8 mouse cellular contexts compared by ENCODE assay signal in genomic region chr8:71633981-71634667, GRCm38 (mm10). TPM values are rescaled to one million over a fixed set of nuclear protein-coding genes. Genes with fewer than 3 reads are reported as not detected.
DNase-seq lines count a peak whose midpoint lies in the region; ATAC-seq lines count a peak whose summit lies in the region.

No protein-coding gene starts in this region.

- H3K4me2 ChIP-seq in heart, embryonic 16.5 days (ENCODE audit: low read depth, low read length): peak overlapping the region; percentile 44
- peak overlapping the region; percentile 44 for H3K4me2 ChIP-seq in stomach, embryonic 15.5 days

- H3K36me3 ChIP-seq in heart, embryonic 16.5 days (ENCODE audit: control insufficient read depth, insufficient read depth): no peaks in the 10 kb centered on the region
- H3K36me3 ChIP-seq in stomach, embryonic 15.5 days: no peaks in the 10 kb centered on the region

- ATAC-seq in common myeloid progenitor, adult 5-6 weeks (replicated peaks; ENCODE audit: low read depth, poor library complexity, severe bottlenecking): peak; percentile 61
- ATAC-seq in heart, embryonic 16.5 days (replicated peaks; ENCODE audit: extremely low read depth, insufficient read depth, low FRiP score): no peak; the same call in 1 of the 2 replicates
- ATAC-seq in megakaryocyte, adult 5-6 weeks (ENCODE audit: poor library complexity, severe bottlenecking): peak; percentile 50
- ATAC-seq in stomach, embryonic 15.5 days (ENCODE audit: insufficient read depth, low FRiP score, low read depth): no peak

- no peak overlapping the region for H3K9ac ChIP-seq in heart, embryonic 16.5 days (ENCODE audit: low read length)
- H3K9ac ChIP-seq in stomach, embryonic 15.5 days: no peak overlapping the region

- peaks cover 9% of the 10 kb centered on the region for H3K9me3 ChIP-seq in heart, embryonic 16.5 days (replicated peaks; ENCODE audit: control insufficient read depth, low read length)
- H3K9me3 ChIP-seq in stomach, embryonic 15.5 days: no peaks in the 10 kb centered on the region

- 3% methylated on average over 26 of the region's 26 CpGs for WGBS in heart, embryonic 16.5 days
- 4% methylated on average over 26 of the region's 26 CpGs for WGBS in stomach, embryonic 15.5 days

- DNase-seq in ovary, postnatal 36 days (ENCODE audit: low spot score): peak; percentile 52
- DNase-seq in ovary, postnatal 10 days (ENCODE audit: low spot score): no peak
- DNase-seq in kidney, postnatal 10 days: peak; percentile 69
- DNase-seq in ovary, postnatal 14 days (ENCODE audit: low spot score): no peak

- H3K27me3 ChIP-seq in heart, embryonic 16.5 days (ENCODE audit: control insufficient read depth, insufficient read depth, low read length): peaks cover 22% of the 10 kb centered on the region
- H3K27me3 ChIP-seq in stomach, embryonic 15.5 days (replicated peaks): peaks cover 25% of the 10 kb centered on the region

- H3K4me3 ChIP-seq in heart, embryonic 16.5 days (ENCODE audit: low read length): peak overlapping the region; percentile 23
- peak overlapping the region; percentile 13 for H3K4me3 ChIP-seq in stomach, embryonic 15.5 days (replicated peaks)

- peaks cover 9% of the 10 kb centered on the region for H3K4me1 ChIP-seq in heart, embryonic 16.5 days (ENCODE audit: control insufficient read depth, insufficient read depth, low read length)
- H3K4me1 ChIP-seq in stomach, embryonic 15.5 days: peaks cover 20% of the 10 kb centered on the region

- H3K27ac ChIP-seq in heart, embryonic 16.5 days (ENCODE audit: low read length): no peak overlapping the region
- H3K27ac ChIP-seq in stomach, embryonic 15.5 days: no peak overlapping the region

RNA-seq across cellular contexts. Expression of gene Colgalt1, which starts 23.3 kb away (rescaled TPM):
- 64.6 and 75.2 TPM in 2 replicates for total RNA-seq in common myeloid progenitor, adult 5-6 weeks (2017)
- polyA plus RNA-seq in heart, embryonic 16.5 days (2015; fragmentation: Nextera tagmentation; extraction: Ambion mirVana): 54.4 and 56.0 TPM in 2 replicates
- 46.8 and 51.2 TPM in 2 replicates for total RNA-seq in megakaryocyte, adult 5-6 weeks (2015)
- total RNA-seq in megakaryocyte, adult 5-6 weeks (2017): 54.8 and 56.8 TPM in 2 replicates
- polyA plus RNA-seq in stomach, embryonic 15.5 days (2015; fragmentation: Nextera tagmentation; extraction: Ambion mirVana): 70.6 and 75.1 TPM in 2 replicates

RNA-seq across cellular contexts. Expression of gene Fam129c, which starts 36.7 kb away (rescaled TPM):
- 0.97 and 2.3 TPM in 2 replicates for total RNA-seq in common myeloid progenitor, adult 5-6 weeks (2017)
- 3.9 and 4.4 TPM in 2 replicates for polyA plus RNA-seq in heart, embryonic 16.5 days (2015; fragmentation: Nextera tagmentation; extraction: Ambion mirVana)
- total RNA-seq in megakaryocyte, adult 5-6 weeks (2015): 4.6 and 4.8 TPM in 2 replicates
- total RNA-seq in megakaryocyte, adult 5-6 weeks (2017): 3.6 and 8.6 TPM in 2 replicates
- 4.3 and 4.7 TPM in 2 replicates for polyA plus RNA-seq in stomach, embryonic 15.5 days (2015; fragmentation: Nextera tagmentation; extraction: Ambion mirVana)

RNA-seq across cellular contexts. Expression of gene Unc13a, which starts 37.4 kb away (rescaled TPM):
- 0.46 and 11.3 TPM in 2 replicates for total RNA-seq in common myeloid progenitor, adult 5-6 weeks (2017)
- polyA plus RNA-seq in heart, embryonic 16.5 days (2015; fragmentation: Nextera tagmentation; extraction: Ambion mirVana): 0.47 and 0.72 TPM in 2 replicates
- total RNA-seq in megakaryocyte, adult 5-6 weeks (2015): 0.11 TPM in 1 of 2 replicates, not detected in the other
- 1.1 TPM in 1 of 2 replicates, not detected in the other for total RNA-seq in megakaryocyte, adult 5-6 weeks (2017)
- polyA plus RNA-seq in stomach, embryonic 15.5 days (2015; fragmentation: Nextera tagmentation; extraction: Ambion mirVana): 1.1 TPM in 2 replicates

RNA-seq across cellular contexts. Expression of gene Jak3, which starts 42.0 kb away (rescaled TPM):
- total RNA-seq in common myeloid progenitor, adult 5-6 weeks (2017): 9.4 and 14.1 TPM in 2 replicates
- 9.9 and 11.3 TPM in 2 replicates for polyA plus RNA-seq in heart, embryonic 16.5 days (2015; fragmentation: Nextera tagmentation; extraction: Ambion mirVana)
- 4.8 and 5.0 TPM in 2 replicates for total RNA-seq in megakaryocyte, adult 5-6 weeks (2015)
- total RNA-seq in megakaryocyte, adult 5-6 weeks (2017): 2.6 and 5.2 TPM in 2 replicates
- polyA plus RNA-seq in stomach, embryonic 15.5 days (2015; fragmentation: Nextera tagmentation; extraction: Ambion mirVana): 9.1 and 9.6 TPM in 2 replicates

RNA-seq across cellular contexts. Expression of gene Pgls, which starts 42.1 kb away (rescaled TPM):
- total RNA-seq in common myeloid progenitor, adult 5-6 weeks (2017): 116 and 131 TPM in 2 replicates
- 188 and 205 TPM in 2 replicates for polyA plus RNA-seq in heart, embryonic 16.5 days (2015; fragmentation: Nextera tagmentation; extraction: Ambion mirVana)
- total RNA-seq in megakaryocyte, adult 5-6 weeks (2015): 65.1 and 73.6 TPM in 2 replicates
- total RNA-seq in megakaryocyte, adult 5-6 weeks (2017): 50.5 and 78.3 TPM in 2 replicates
- polyA plus RNA-seq in stomach, embryonic 15.5 days (2015; fragmentation: Nextera tagmentation; extraction: Ambion mirVana): 238 and 243 TPM in 2 replicates

Comparison
In these comparisons a context has a peak if more than half of its experiments do, and no peak if none do; other contexts are left out.
1. DNase-seq: peak in ovary, postnatal 36 days (single experiment) and kidney, postnatal 10 days (single experiment); none in ovary, postnatal 10 days (single experiment) and ovary, postnatal 14 days (single experiment).
2. ATAC-seq: peak in common myeloid progenitor, adult 5-6 weeks (single experiment) and megakaryocyte, adult 5-6 weeks (single experiment); none in heart, embryonic 16.5 days (single experiment) and stomach, embryonic 15.5 days (single experiment).